Mouse (Mus musculus): ENCODE measurements around the gene Tnfaip8l3. TPM values are rescaled to one million over a fixed set of nuclear protein-coding genes. Genes with fewer than 3 reads are reported as not detected.

Gene Tnfaip8l3
- 10 to 100 TPM; 27.7 to 29.1 TPM for total RNA-seq (2021)

DNA sequence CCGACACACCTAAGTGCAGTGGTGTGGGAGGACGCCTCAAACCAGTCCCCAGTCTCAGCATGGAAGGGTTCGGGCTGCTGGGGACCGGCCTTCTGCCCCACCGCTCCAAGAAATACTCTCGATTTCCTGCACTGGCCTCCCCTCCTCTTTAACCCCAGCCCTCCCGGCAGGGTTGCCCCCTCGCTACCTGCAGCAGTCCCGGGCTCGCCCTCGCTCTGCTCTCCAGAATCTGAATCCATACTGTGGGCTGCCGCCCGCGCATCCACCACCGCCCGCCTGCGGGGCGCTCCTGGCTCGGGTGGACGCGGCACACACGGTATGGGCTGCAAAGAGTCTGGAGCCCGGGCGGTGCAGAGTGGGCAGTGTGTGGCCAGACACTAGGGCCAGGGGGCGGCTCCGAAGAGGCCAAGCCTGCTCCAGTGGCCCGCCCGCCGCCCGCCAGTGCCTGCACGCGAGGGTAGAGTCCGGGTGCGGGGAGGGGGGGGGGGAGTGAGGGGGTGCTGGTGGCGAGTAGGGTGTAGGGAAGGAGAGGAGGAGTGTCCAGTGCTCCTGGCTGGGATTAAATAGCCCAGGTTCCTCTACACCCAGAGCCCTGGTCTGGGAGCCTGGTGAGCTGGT, at the start of gene Tnfaip8l3:
Gene Tnfaip8l3 (minus strand): TSS at position 357 of the 618 bp plus-strand sequence.
- peak; percentile 22 to 33 for DNase-seq (ENCODE audit: extremely low spot score in 1 of 2, low spot score in 1 of 2)

DNA sequence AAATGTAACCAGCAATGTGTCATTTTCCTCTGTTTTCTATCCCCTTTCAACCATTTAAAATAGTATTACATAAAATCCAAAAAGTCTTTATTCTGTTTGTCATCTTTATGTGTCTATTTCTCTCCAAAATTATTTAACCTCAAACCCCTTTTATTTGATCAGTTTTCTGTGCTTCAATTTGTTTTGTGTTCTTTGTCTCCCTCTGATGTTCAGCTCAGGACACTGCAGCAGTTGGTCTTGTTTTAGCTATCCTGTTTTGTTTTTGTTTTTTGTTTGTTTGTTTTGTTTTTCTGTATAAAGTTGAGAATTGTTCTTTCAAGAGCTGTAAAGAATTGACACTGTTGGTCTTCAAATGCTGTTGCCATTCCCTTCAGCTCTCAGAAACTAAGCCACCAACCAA, 44.5 kb upstream of the Tnfaip8l3 start:
- peak in 1 of 2 experiments; percentile 34 for DNase-seq (ENCODE audit: extremely low spot score in 1 of 2, low spot score in 1 of 2)

- DNase-seq (ENCODE audit: extremely low spot score in 1 of 2, low spot score in 1 of 2), result no peak
These were observed 30.4 kb upstream of the Tnfaip8l3 start for GRCm38 (mm10) chr9:54098636-54099035.

DNA sequence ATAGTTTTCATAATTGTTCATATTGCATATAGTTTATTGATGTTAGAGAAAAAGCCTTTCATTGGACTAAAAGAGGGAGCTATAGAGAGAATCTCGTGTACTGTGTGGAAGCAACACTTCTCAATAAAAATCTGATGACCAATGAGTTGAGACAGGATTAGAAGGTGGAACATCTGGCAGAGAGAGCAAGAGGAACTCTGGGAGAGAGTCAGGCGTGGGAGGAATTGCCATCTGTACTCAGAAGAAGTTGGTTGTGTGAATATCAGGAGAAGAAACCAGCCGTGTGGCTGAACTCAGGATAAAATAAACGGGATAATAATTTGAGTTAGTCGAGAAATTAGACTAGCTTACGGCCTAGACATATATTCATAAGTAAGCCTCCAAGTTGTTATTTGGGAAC, 28.9 kb upstream of the Tnfaip8l3 start:
- DNase-seq (ENCODE audit: extremely low spot score in 1 of 2, low spot score in 1 of 2), result no peak

GRCm38 (mm10) chr9:54084245-54084644, 16.1 kb upstream of the Tnfaip8l3 start:
- no peak for DNase-seq (ENCODE audit: extremely low spot score in 1 of 2, low spot score in 1 of 2)

- no peak for DNase-seq (ENCODE audit: extremely low spot score in 1 of 2, low spot score in 1 of 2)
These were observed 9.6 kb upstream of the Tnfaip8l3 start for GRCm38 (mm10) chr9:54077740-54078139.

- no peak for DNase-seq (ENCODE audit: extremely low spot score in 1 of 2, low spot score in 1 of 2)
These were observed 6.7 kb upstream of the Tnfaip8l3 start for GRCm38 (mm10) chr9:54074901-54075300.

- DNase-seq (ENCODE audit: extremely low spot score in 1 of 2, low spot score in 1 of 2), result no peak
These were observed 5.5 kb upstream of the Tnfaip8l3 start for GRCm38 (mm10) chr9:54073688-54074087.

- DNase-seq (ENCODE audit: extremely low spot score in 1 of 2, low spot score in 1 of 2), result no peak
These were observed 3.4 kb upstream of the Tnfaip8l3 start for GRCm38 (mm10) chr9:54071474-54072095.

- no peak for DNase-seq (ENCODE audit: extremely low spot score in 1 of 2, low spot score in 1 of 2)
These were observed 1.0 kb upstream of the Tnfaip8l3 start for GRCm38 (mm10) chr9:54069204-54069603.

GRCm38 (mm10) chr9:54068777-54069176, 589 bp upstream of the Tnfaip8l3 start:
- peak; percentile 42 to 55 for DNase-seq (ENCODE audit: extremely low spot score in 1 of 2, low spot score in 1 of 2)

- DNase-seq (ENCODE audit: extremely low spot score in 1 of 2, low spot score in 1 of 2), result no peak
These were observed 551 bp downstream of the Tnfaip8l3 start for GRCm38 (mm10) chr9:54067642-54068031.

DNA sequence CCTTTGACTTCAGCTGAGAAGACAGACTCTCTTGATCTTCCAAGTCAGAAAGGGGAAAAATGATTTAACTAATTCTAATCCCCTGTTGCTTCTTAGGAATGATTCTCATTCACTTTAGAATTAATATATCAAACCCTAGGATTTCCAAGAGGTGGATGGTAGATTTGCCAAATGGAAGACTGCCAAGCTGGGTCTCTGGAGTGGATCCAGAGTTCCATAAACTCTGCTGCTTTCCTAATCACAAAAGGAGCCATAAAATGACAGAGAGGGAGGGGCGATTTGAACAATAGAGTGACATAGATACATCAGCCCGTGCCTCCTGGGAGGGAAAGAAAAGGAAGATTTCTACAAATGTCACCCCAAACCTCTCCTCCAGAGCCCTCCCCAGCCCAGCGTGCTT, 3.4 kb downstream of the Tnfaip8l3 start:
- DNase-seq (ENCODE audit: extremely low spot score in 1 of 2, low spot score in 1 of 2), result no peak

GRCm38 (mm10) chr9:54063655-54064054, 4.5 kb downstream of the Tnfaip8l3 start:
- no peak for DNase-seq (ENCODE audit: extremely low spot score in 1 of 2, low spot score in 1 of 2)

GRCm38 (mm10) chr9:54061666-54062065, 6.5 kb downstream of the Tnfaip8l3 start:
- no peak for DNase-seq (ENCODE audit: extremely low spot score in 1 of 2, low spot score in 1 of 2)

DNA sequence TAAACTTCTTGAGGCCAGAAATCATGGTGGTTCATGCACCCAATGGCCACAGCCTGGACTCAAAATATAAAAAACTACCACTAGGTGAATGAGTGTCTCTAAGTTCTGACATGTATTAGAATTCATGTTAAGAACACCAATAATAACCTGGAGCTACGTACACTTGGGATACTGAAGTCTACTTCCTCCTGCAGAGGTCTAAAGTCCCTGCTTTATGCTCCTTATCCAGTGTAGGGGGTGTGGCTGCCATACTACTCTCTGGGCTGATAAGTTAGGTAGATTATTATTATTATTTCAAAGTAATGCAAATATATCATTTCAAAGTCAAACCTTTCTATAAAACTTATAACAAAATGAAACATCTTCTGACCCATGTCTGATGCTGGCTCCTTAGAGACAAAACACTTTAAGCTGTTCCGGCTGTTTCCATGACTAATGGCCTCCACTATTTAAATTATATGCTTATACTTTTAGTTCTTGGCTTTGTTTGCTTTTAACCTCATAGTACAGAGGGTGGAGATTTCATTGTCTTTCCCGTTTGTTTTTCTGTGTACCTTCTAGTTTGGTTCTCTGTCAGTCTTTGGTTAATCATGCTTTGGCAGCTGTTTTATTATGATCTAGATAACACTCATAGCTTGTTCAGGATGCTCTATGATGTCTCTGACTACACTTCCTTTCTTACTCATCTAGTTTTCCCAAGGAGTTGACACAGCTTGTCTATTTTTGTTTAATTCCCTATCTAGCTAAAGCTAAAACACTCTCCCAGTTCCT, 16.7 kb downstream of the Tnfaip8l3 start:
- no peak for DNase-seq (ENCODE audit: extremely low spot score in 1 of 2, low spot score in 1 of 2)

- no peak for DNase-seq (ENCODE audit: extremely low spot score in 1 of 2, low spot score in 1 of 2)
These were observed 19.2 kb downstream of the Tnfaip8l3 start for GRCm38 (mm10) chr9:54048978-54049377.

DNA sequence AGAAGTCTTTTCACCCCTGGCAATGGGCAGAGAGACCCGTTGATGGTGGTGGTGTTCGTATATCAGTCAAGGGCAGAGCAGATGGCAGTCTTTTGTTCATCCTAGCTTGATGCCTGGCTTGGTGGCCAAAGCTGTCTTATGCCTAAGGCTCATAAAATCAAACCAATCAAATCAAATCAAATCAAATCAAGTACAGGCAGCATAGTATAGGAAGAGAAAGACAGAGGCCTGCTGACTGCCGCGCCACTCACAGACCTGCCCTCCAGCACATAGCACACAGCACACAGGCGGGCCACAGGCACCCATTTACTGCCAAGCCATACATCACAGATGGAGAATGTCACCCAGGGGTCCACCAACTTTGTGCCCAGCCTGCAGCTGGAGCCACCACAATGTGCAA, 25.1 kb downstream of the Tnfaip8l3 start:
- no peak for DNase-seq (ENCODE audit: extremely low spot score in 1 of 2, low spot score in 1 of 2)

DNA sequence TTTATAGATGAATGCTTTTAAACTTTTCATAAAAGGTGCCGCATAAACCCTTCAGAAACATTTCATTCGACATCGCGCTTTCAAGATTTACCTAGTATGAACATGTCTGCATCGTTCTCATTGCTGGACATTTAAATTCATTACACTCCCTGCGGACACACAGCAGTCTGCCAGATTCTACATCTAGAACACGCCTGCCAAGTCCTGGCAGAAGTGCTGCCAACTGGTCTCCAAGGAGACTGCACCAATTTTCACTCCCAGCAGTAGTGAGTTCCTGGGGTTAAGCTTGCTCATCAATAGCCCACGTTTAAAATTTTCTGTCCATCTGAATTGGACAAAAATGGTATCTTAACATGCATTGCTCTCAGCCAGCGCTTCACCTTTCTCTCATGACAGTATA, 30.5 kb downstream of the Tnfaip8l3 start:
- DNase-seq (ENCODE audit: extremely low spot score in 1 of 2, low spot score in 1 of 2), result peak in 1 of 2 experiments; percentile 21

DNA sequence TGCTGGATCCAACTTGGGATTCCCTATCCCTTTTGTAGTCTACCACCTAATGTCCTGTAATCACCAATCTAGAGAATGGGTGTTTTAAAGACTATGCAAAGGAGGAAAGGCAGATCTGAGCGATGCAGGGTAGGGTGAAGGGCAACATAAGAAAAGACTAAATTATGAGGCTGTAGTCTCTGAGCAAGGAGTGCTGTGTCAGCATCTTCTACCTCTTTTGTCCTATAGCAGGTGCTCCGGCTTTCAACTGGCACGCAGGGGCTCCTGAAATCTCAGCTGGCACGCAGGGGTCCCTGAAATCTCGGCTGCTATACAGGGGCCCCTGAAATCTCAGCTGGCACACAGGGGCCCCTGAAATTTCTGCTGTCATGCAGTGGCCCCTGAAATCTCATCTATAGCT, 33.5 kb downstream of the Tnfaip8l3 start:
- no peak for DNase-seq (ENCODE audit: extremely low spot score in 1 of 2, low spot score in 1 of 2)

DNA sequence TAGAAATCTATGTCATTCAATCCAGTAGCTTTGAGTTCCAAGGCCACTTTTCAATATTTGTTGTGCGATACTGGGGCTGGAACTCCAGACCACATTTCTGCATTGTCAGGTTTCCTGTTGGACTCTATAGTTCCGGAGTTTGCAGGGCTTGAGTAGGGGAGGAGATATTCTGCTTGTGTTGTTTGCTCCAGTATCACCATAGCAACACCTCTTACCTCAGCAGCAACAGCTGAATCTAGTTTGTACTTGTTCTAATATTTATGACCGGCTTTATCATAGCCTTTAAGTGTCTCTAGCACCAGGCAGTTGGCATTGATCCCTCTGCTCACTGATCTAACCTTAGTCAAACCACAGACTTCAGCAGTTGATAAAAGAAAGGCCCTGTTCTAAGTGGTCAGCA, 45.4 kb downstream of the Tnfaip8l3 start:
- no peak for DNase-seq (ENCODE audit: extremely low spot score in 1 of 2, low spot score in 1 of 2)

DNA sequence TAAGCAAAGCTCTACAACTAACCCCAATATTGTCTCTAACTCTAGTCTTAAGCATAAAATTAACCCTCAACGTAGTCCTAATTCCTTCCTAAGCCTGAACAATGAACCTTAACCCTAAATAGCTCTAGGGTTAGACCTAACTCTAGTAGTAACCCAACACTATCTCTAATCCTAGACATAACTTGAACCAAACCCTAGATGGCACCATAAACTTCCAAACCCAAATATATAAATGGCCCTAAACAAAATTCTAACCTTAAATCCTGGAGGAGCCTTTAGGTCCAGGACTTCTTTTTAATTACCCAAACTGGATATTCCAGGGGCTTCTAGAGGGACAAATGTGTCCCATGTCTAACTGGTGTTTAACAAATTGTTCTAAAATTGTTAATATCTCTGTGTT, 73.7 kb downstream of the Tnfaip8l3 start:
- no peak for DNase-seq (ENCODE audit: extremely low spot score in 1 of 2, low spot score in 1 of 2)

Data from layer of hippocampus, postnatal 25 days (tissue).